Mouse (Mus musculus) midbrain, embryonic 11.5 days (tissue): ENCODE measurements at regions not wholly inside any gene's neighbourhood (a gene's known extent, or its start where the extent isn't known, plus 50 kb on each side); places are given as distances from the start of the nearest gene placed in this dataset.

Experiments used
- ATAC-seq: fragments of 200-750 bp; cut with Nextera tagmentation; 2 replicates; pipeline ENCODE4 v1.8.0; 2017; ENCODE audit warnings: moderate TSS enrichment, moderate library complexity; ENCODE audit not compliant: low FRiP score
- DNase-seq: peaks from one replicate; pipeline ENCODE4 v3.0.0; 2015; ENCODE audit warnings: low spot score; ENCODE audit errors: missing footprints
- H3K27ac ChIP-seq: fragments of 300-500 bp; sonication (generic); 2 replicates; pipeline ENCODE4 v1.5.1; 2014; ENCODE audit warnings: low read depth, low read length
- H3K27me3 ChIP-seq: fragments of 300-500 bp; sonication (generic); 2 replicates; pipeline ENCODE4 v1.6.1; 2014; ENCODE audit warnings: mild to moderate bottlenecking, low read length, moderate library complexity, mixed read lengths; ENCODE audit not compliant: control insufficient read depth, insufficient read depth
- H3K36me3 ChIP-seq: fragments of 300-500 bp; sonication (generic); 2 replicates; pipeline ENCODE4 v1.6.1; 2014; ENCODE audit warnings: mild to moderate bottlenecking, low read length, moderate library complexity, mixed read lengths; ENCODE audit not compliant: control insufficient read depth, insufficient read depth
- H3K4me1 ChIP-seq: fragments of 300-500 bp; sonication (generic); 2 replicates; pipeline ENCODE4 v1.6.1; 2014; ENCODE audit warnings: low read length; ENCODE audit not compliant: control insufficient read depth, insufficient read depth
- H3K4me2 ChIP-seq: fragments of 300-500 bp; sonication (generic); 2 replicates; pipeline ENCODE4 v1.6.1; 2014; ENCODE audit warnings: mild to moderate bottlenecking, moderate library complexity
- H3K4me3 ChIP-seq: fragments of 300-500 bp; sonication (generic); 2 replicates; pipeline ENCODE4 v1.5.1; 2014; ENCODE audit warnings: low read depth, low read length
- H3K9ac ChIP-seq: fragments of 300-500 bp; sonication (generic); 2 replicates; pipeline ENCODE4 v1.6.1; 2014; ENCODE audit warnings: low read length
- H3K9me3 ChIP-seq: fragments of 300-500 bp; sonication (generic); 2 replicates; pipeline ENCODE4 v1.6.1; 2016; ENCODE audit warnings: low read length; ENCODE audit not compliant: control insufficient read depth
- WGBS: fragments of 180-500 bp; shearing (Covaris S2); extraction: QIAGEN DNeasy Blood & Tissue Kit; methylation state at CpG from one replicate; pipeline ENCODE4 v1.1.7; 2014; 5-methylcytosine and 5-hydroxymethylcytosine counted together

DNA sequence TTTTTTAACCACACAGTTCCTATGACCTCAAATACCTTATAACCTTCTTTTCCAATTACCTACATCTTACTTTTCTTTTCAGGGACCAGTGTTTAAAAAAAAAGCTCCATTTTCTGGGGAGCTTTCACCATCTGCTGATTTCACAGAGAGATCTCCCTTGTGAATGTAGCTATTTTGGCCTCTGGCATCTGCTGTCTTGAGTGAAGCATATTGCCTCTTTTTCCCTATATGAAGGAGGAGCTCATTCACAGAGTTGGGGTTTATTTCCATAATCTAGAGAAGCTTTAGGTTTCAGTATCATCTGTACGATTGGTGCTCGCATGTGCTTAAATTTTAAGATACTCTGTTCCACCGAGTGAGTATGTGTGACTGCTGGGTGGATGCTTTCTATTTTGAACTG, 153.4 kb upstream of the Palmd start:
- WGBS: 91% methylated on average over 3 of the region's 3 CpGs
- H3K9me3 ChIP-seq: no peaks in the 10 kb centered on the region
- H3K36me3 ChIP-seq: no peaks in the 10 kb centered on the region
- H3K27ac ChIP-seq: no peak overlapping the region
- H3K9ac ChIP-seq: no peak overlapping the region
- no peaks in the 10 kb centered on the region for H3K4me1 ChIP-seq
- no peak overlapping the region for H3K4me2 ChIP-seq
- no peak for ATAC-seq
- no peak for DNase-seq
- H3K27me3 ChIP-seq: no peaks in the 10 kb centered on the region
- H3K4me3 ChIP-seq: no peak overlapping the region

DNA sequence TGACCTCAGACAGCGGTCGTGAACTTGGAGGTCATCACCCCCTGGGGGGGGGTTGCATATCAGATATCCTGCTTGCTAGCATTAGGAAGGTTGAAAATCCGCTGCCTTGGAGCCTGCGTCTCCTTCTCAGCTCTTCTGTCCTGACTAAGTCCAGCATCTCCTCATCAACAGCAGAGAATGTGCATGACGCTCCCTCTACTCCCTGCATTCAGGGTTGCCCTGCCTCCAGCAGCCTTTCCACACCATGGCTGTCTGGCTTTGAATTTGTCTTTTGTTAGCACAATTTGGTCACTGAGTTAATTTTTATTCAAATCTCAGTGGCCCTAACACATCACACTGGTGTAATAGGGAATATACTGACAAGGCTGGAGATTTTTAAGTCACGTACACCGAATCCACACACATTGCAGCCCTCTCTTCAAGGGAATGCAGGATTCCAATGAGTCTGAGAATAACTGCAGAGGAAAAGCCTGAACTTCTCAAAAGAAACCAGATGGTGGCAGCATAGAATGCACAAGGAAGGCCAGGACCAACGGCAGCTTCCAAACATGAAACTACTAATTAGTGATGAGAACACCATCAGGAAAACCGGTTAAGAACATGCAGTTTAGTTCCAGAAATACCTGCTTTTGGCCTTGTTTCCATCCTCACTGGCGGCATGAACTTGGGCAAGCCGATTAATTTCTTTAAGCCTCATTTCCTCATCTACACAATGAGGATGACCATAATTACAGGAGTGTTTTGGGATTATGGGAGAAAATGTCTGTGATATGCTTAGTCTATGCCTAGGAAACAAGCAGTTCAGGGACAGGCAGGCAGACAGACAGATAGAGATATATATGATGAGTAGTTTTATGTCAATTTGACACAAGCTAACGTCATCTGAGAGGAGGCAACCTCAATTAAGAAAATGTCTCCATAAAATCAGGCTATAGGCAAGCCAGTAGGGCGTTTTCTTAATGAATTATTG, 151.6 kb upstream of the Palmd start:
- DNase-seq: peak; percentile 87
- ATAC-seq: peak; percentile 83
- no peaks in the 10 kb centered on the region for H3K36me3 ChIP-seq
- no peaks in the 10 kb centered on the region for H3K9me3 ChIP-seq
- H3K4me2 ChIP-seq: no peak overlapping the region
- H3K4me3 ChIP-seq: no peak overlapping the region
- no peak overlapping the region for H3K9ac ChIP-seq
- 70% methylated on average over 13 of the region's 13 CpGs for WGBS
- H3K27ac ChIP-seq: no peak overlapping the region
- no peaks in the 10 kb centered on the region for H3K27me3 ChIP-seq
- no peaks in the 10 kb centered on the region for H3K4me1 ChIP-seq

DNA sequence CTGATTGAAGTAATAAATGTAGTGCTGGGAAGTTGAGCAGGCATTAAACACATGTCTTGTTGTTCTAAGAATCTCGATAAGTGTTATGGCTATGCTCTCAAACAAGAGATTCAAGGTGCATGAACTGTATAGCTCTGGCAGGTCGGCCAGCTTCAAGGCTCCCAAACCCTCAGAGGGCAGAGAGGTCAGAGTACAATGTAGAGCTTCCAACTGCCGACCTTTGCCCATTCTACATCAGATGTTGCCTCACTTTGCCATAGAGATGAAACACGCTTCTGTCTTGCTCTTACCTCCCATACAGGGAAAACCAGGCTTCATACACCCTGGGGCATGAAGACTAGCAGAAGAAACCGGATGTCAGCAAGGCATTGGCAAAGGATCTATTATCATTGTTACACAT, 150.8 kb upstream of the Palmd start:
- H3K9me3 ChIP-seq: no peaks in the 10 kb centered on the region
- no peak overlapping the region for H3K4me2 ChIP-seq
- no peaks in the 10 kb centered on the region for H3K27me3 ChIP-seq
- H3K36me3 ChIP-seq: no peaks in the 10 kb centered on the region
- H3K27ac ChIP-seq: no peak overlapping the region
- 77% methylated on average over 5 of the region's 5 CpGs for WGBS
- H3K4me3 ChIP-seq: no peak overlapping the region
- DNase-seq (no peak), ATAC-seq (no peak)
- H3K9ac ChIP-seq: no peak overlapping the region
- H3K4me1 ChIP-seq: no peaks in the 10 kb centered on the region

DNA sequence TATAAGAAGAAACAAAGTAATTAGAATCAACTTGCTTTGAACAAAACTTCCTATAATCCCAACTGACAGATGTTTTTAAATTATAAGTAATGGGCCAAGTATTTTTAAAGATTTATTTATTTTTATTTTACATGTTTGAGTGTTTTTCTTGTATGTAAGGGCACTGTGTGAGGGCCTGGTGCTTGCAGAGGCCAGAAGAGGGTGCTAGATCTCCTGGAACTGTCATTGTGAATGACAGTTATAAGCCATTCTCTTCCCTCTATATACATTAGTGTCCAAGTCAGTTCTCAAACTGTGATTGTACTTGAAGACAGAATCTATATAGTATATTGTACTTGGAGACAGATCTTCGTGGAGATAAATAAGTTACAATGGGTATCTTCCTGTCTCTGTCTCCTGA, 149.1 kb upstream of the Palmd start:
- Histone ChIP-seq H3K4me3 (no peak overlapping the region), H3K4me1 (no peaks in the 10 kb centered on the region), H3K9me3 (no peaks in the 10 kb centered on the region), H3K36me3 (no peaks in the 10 kb centered on the region), H3K4me2 (no peak overlapping the region), H3K27me3 (no peaks in the 10 kb centered on the region), H3K9ac (no peak overlapping the region), H3K27ac (no peak overlapping the region)
- ATAC-seq (no peak), DNase-seq (no peak)
- WGBS: 46% methylated on average over 1 of the region's 1 CpGs

DNA sequence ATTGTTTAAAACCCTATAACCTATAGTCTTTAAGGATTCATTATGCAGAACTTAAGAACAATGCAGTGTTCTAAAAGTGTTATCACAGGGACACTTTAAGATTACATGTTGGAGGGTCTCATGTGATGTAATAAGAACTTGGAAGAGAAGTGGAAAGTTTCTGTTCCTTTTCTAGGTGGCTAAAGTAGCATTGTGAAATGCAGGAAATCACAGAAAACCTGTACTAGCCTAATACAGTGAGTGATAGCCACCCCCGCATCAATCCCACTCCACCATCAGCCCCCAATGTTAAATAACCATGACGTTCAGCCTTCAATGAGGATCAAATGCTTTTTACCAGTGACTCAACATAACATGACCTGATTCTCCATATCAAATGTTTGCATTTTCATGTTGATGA, 147.4 kb upstream of the Palmd start:
- H3K9me3 ChIP-seq: no peaks in the 10 kb centered on the region
- ATAC-seq (no peak), DNase-seq (no peak)
- no peak overlapping the region for H3K4me2 ChIP-seq
- no peaks in the 10 kb centered on the region for H3K27me3 ChIP-seq
- 85% methylated on average over 2 of the region's 2 CpGs for WGBS
- H3K36me3 ChIP-seq: no peaks in the 10 kb centered on the region
- no peak overlapping the region for H3K27ac ChIP-seq
- no peak overlapping the region for H3K4me3 ChIP-seq
- H3K4me1 ChIP-seq: no peaks in the 10 kb centered on the region
- no peak overlapping the region for H3K9ac ChIP-seq

DNA sequence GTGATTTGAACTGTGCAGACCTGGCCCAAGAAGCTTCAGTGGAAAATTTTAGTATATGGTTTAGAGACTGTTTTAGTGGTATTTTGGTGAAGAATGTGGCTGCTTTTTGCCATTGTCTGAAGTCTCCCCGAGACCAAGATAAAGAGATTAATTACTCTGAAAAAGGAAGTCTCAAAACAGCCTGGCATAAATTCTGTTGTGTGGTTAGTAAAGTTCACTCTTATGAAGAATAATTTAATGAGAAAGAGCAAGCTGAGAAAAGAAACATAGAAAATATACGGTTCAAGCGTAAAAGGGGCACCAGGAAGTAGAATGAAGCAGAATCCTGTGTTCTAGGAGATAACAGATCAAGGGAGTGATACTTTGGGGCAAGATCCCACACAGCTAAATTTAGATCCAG, 144.0 kb upstream of the Palmd start:
- 92% methylated on average over 3 of the region's 3 CpGs for WGBS
- no peak overlapping the region for H3K9ac ChIP-seq
- H3K27me3 ChIP-seq: no peaks in the 10 kb centered on the region
- H3K4me2 ChIP-seq: no peak overlapping the region
- no peak overlapping the region for H3K27ac ChIP-seq
- H3K4me3 ChIP-seq: no peak overlapping the region
- no peaks in the 10 kb centered on the region for H3K36me3 ChIP-seq
- H3K9me3 ChIP-seq: no peaks in the 10 kb centered on the region
- ATAC-seq (no peak), DNase-seq (no peak)
- H3K4me1 ChIP-seq: no peaks in the 10 kb centered on the region

DNA sequence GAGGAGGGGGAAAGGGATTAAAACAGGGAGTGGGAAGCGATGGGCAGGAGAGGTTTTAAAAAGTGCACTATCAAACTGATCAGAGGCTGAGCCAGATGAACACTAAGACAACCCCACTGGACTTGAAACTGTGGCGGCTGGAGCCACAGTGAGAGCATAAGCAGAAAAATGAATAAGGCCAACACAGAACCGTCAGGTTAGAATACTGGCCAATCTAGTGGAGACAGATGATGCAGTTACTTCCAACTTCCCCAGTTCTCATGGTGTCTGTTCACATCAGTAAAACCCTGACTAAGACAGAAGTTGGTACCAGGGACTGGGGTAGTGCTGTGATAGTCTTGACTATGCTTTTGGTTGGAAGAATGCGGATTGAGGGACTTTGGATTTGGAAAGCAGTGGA, 143.5 kb upstream of the Palmd start:
- Histone ChIP-seq H3K9ac (no peak overlapping the region), H3K27me3 (no peaks in the 10 kb centered on the region), H3K4me1 (no peaks in the 10 kb centered on the region), H3K4me3 (no peak overlapping the region), H3K27ac (no peak overlapping the region), H3K36me3 (no peaks in the 10 kb centered on the region), H3K4me2 (no peak overlapping the region), H3K9me3 (no peaks in the 10 kb centered on the region)
- WGBS: 87% methylated on average over 4 of the region's 4 CpGs
- ATAC-seq (no peak), DNase-seq (no peak)

DNA sequence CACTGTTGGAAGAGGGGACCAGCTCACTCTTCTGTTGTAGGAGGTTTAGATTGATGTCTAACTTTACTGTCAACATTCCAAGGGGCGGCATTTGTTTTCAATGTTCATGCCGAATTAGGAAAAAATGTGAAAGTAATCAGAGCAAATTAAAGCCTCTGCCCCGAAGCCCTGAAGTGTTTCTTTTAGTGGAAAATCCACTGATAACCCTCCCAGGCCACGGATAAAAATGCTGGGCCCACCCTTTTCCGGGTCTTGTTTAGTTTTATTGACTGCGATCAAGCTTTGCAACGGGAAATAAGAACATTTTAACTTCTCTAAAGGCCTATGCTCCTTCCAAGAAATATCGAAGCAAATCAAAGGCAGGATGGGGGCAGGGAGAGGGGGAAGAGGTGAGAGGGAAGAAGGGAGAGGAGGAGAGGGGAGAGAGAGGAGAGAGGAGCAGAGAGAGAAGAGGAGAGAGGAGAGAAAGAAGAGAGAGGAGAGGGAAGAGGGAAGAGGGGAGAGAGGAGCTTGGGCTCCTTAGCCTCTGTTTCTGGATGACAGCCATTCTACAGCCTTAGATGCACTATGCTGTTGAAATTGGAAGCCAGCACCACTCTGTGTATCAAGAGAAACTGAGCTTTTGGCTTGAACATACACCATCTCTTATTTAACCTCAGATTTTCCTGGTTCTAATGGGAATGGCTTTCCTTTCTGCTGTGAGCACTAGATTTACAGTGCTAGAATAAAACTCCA, 140.3 kb upstream of the Palmd start:
- H3K4me3 ChIP-seq: no peak overlapping the region
- no peak overlapping the region for H3K27ac ChIP-seq
- H3K9ac ChIP-seq: no peak overlapping the region
- H3K36me3 ChIP-seq: no peaks in the 10 kb centered on the region
- ATAC-seq (no peak), DNase-seq (no peak)
- H3K27me3 ChIP-seq: no peaks in the 10 kb centered on the region
- no peak overlapping the region for H3K4me2 ChIP-seq
- no peaks in the 10 kb centered on the region for H3K4me1 ChIP-seq
- 77% methylated on average over 8 of the region's 8 CpGs for WGBS
- H3K9me3 ChIP-seq: no peaks in the 10 kb centered on the region

DNA sequence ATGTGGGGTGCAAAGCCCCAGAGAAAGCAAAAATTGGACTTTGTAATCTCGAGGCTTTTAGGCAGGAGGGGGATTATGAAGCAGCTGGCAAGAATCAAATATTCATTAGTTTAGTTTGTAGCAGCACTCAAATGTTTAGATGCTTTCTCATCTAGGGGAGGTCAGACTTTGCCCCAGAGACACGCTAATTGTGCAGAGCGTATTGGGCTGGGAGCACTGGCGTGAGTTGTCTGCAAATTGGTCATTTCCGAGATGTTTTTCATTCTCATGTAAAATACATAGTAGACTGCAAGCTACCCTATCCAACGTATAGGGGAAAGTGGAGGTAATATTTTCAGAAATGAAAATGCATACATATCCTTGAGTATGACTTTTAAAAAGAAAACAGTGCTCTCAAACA, 139.2 kb upstream of the Palmd start:
- DNase-seq: peak; percentile 82
- H3K4me2 ChIP-seq: no peak overlapping the region
- no peaks in the 10 kb centered on the region for H3K9me3 ChIP-seq
- no peaks in the 10 kb centered on the region for H3K4me1 ChIP-seq
- no peak for ATAC-seq
- H3K9ac ChIP-seq: no peak overlapping the region
- no peak overlapping the region for H3K27ac ChIP-seq
- no peak overlapping the region for H3K4me3 ChIP-seq
- WGBS: 58% methylated on average over 6 of the region's 6 CpGs
- no peaks in the 10 kb centered on the region for H3K27me3 ChIP-seq
- H3K36me3 ChIP-seq: no peaks in the 10 kb centered on the region
